Mouse (Mus musculus): Measurements from ENCODE around the gene Clmp. TPM values are rescaled to one million over a fixed set of nuclear protein-coding genes. Genes with fewer than 3 reads are reported as not detected.

Clmp gene
- polyA plus RNA-seq, 1 experiment: 3.8 TPM

DNA sequence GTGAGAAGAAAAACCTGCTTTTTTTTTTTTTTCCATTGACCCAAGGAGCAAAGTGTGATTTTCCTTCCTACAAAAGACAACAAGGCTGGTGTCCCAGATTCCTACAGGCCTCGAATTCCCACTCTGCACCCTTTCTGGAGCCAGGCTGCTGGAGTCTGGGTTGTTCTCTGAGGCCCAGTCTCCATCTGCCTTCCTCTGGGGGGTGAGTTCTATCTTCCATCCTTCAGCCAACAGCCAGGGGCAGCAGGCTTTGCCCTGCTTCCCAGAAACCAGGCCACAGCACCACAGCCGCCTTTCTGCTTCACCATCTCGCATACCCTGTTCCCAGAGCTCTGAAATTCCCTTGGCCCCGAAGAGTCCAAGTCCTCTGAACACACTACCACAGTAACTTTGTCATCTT lies 10.3 kb downstream of the Clmp start:
- H3K27me3 ChIP-seq (ENCODE audit: control insufficient read depth, insufficient read depth, insufficient read length): no peaks in the 10 kb centered on the region
- no peaks in the 10 kb centered on the region for H3K79me2 ChIP-seq (ENCODE audit: control insufficient read depth, insufficient read depth)
- TF ChIP-seq POLR2AphosphoS2 (IDR thresholded peaks at IDR 0.05; ENCODE audit: insufficient read length, low read depth) (no peak), CEBPB (IDR thresholded peaks at IDR 0.05; ENCODE audit: insufficient read depth, poor library complexity, severe bottlenecking) (no peak), REST (IDR thresholded peaks at IDR 0.05; ENCODE audit: insufficient read depth, insufficient read length) (no peak), TCF3 (IDR thresholded peaks at IDR 0.05; ENCODE audit: insufficient read length, low read depth) (no peak), MYOD1 (IDR thresholded peaks at IDR 0.05; ENCODE audit: control insufficient read depth in 1 of 3, insufficient read length in 2 of 3, low read depth in 2 of 3) (no peak), SRF (IDR thresholded peaks at IDR 0.05; ENCODE audit: control insufficient read depth, insufficient read length, low read depth) (no peak), POLR2A (IDR thresholded peaks at IDR 0.05; ENCODE audit: insufficient read length, low read depth) (no peak), USF1 (IDR thresholded peaks at IDR 0.05; ENCODE audit: low read depth) (no peak), MAX (IDR thresholded peaks at IDR 0.05; ENCODE audit: low read depth) (no peak)
- H3ac ChIP-seq (ENCODE audit: control insufficient read depth, insufficient read length): no peak overlapping the region
- H3K36me3 ChIP-seq (ENCODE audit: control insufficient read depth, insufficient read depth): no peaks in the 10 kb centered on the region
- no peak overlapping the region for H3K4me3 ChIP-seq
- no peak overlapping the region for H3K4me2 ChIP-seq (ENCODE audit: low read depth)

DNA sequence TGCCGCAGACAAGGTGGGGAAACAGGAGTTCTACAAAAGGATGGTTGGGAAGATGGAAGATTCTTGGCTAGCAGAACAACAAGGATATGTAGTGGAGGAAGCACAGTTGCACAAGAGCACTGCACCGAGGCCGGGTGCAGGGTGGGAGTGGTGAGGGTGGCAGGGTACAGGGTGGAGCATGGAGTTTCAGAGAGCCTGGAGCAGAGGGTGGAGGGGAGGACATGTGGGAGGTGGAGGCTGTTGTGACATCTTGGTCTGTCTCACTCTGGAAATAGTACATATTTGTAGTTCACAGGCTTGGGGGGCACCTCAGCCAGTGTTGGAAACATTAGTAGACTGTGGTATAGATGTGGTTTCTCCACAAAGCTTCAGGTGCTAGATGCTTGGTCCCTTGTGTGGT lies 13.4 kb downstream of the Clmp start:
- Histone ChIP-seq H3ac (ENCODE audit: control insufficient read depth, insufficient read length) (no peak overlapping the region), H3K4me2 (ENCODE audit: low read depth) (no peak overlapping the region), H3K79me2 (ENCODE audit: control insufficient read depth, insufficient read depth) (no peaks in the 10 kb centered on the region), H3K27me3 (ENCODE audit: control insufficient read depth, insufficient read depth, insufficient read length) (no peaks in the 10 kb centered on the region), H3K36me3 (ENCODE audit: control insufficient read depth, insufficient read depth) (no peaks in the 10 kb centered on the region), H3K4me3 (no peak overlapping the region)
- TF ChIP-seq CEBPB (IDR thresholded peaks at IDR 0.05; ENCODE audit: insufficient read depth, poor library complexity, severe bottlenecking) (no peak), MYOD1 (IDR thresholded peaks at IDR 0.05; ENCODE audit: control insufficient read depth in 1 of 3, insufficient read length in 2 of 3, low read depth in 2 of 3) (no peak), USF1 (IDR thresholded peaks at IDR 0.05; ENCODE audit: low read depth) (no peak)

- H3K4me3 ChIP-seq: no peak overlapping the region
- no peaks in the 10 kb centered on the region for H3K36me3 ChIP-seq (ENCODE audit: control insufficient read depth, insufficient read depth)
- no peaks in the 10 kb centered on the region for H3K27me3 ChIP-seq (ENCODE audit: control insufficient read depth, insufficient read depth, insufficient read length)
- H3K79me2 ChIP-seq (ENCODE audit: control insufficient read depth, insufficient read depth): no peaks in the 10 kb centered on the region
- H3K4me2 ChIP-seq (ENCODE audit: low read depth): no peak overlapping the region
- TF ChIP-seq USF1 (IDR thresholded peaks at IDR 0.05; ENCODE audit: low read depth): no peak
- TF ChIP-seq REST (IDR thresholded peaks at IDR 0.05; ENCODE audit: insufficient read depth, insufficient read length): no peak
- TF ChIP-seq MAX (IDR thresholded peaks at IDR 0.05; ENCODE audit: low read depth): no peak
- TF ChIP-seq MYOD1 (IDR thresholded peaks at IDR 0.05; ENCODE audit: control insufficient read depth in 1 of 3, insufficient read length in 2 of 3, low read depth in 2 of 3): no peak
- no peak for TF ChIP-seq TCF3 (IDR thresholded peaks at IDR 0.05; ENCODE audit: insufficient read length, low read depth)
- no peak for TF ChIP-seq MYOG (IDR thresholded peaks at IDR 0.05; ENCODE audit: control insufficient read depth in 1 of 3, insufficient read depth in 1 of 3, insufficient read length in 2 of 3, low read depth in 2 of 3)
- no peak for TF ChIP-seq E2F4 (IDR thresholded peaks at IDR 0.05; ENCODE audit: insufficient read depth)
- TF ChIP-seq POLR2AphosphoS2 (IDR thresholded peaks at IDR 0.05; ENCODE audit: insufficient read length, low read depth): no peak
- TF ChIP-seq POLR2A (IDR thresholded peaks at IDR 0.05; ENCODE audit: insufficient read length, low read depth): no peak
- TF ChIP-seq SRF (IDR thresholded peaks at IDR 0.05; ENCODE audit: control insufficient read depth, insufficient read length, low read depth): no peak
- TF ChIP-seq TCF12 (IDR thresholded peaks at IDR 0.05; ENCODE audit: insufficient read depth, poor library complexity, severe bottlenecking): no peak
- TF ChIP-seq CEBPB (IDR thresholded peaks at IDR 0.05; ENCODE audit: insufficient read depth, poor library complexity, severe bottlenecking): no peak
- no peak overlapping the region for H3ac ChIP-seq (ENCODE audit: control insufficient read depth, insufficient read length)
Observed at GRCm38 (mm10) chr9:40700253-40700652, 14.5 kb downstream of the Clmp start.

DNA sequence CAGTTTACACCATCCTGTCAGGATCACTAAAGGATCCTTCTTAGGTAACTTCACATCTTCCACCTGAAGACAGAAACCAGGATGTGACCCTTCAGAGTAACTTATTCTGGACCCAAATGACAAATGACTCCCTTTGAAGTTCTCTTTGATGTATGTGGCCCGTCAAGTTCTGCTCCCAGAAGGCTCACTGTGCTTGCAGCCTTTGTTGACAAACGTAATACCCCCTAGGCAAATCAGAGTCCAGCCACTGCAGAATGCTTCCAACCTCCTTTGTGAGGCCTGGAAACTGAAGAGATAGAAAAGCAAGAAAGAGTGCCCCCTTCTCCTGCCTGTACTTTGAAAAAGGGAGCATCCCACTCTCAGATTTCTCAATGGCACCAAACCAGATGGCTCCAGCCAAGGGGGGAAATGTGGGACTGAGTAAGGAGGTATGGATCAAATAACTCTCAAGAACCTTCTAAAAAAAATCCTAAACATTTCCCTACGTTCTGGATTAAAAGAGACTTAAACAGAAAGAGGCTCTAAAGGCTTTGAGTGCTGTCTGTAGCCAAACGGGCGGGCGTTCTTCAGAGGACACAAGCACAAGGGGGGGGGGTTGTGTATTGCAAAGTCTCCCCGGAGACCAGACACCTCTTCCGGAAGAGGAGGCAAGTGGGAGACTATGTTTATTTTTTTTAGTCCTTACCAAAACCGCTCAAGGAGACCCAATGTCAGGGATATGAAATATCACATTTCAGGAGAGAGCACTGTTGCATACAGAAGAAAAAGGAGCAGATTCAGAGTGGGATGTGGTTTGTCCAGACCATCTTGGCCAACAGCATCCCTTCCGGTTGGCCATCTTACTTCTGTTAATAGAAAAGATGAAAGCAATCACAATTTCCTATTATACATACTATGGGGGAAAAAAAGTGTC lies 18.9 kb downstream of the Clmp start:
- Histone ChIP-seq H3K79me2 (ENCODE audit: control insufficient read depth, insufficient read depth) (no peaks in the 10 kb centered on the region), H3K4me2 (ENCODE audit: low read depth) (no peak overlapping the region), H3K27me3 (ENCODE audit: control insufficient read depth, insufficient read depth, insufficient read length) (no peaks in the 10 kb centered on the region), H3K4me3 (no peak overlapping the region), H3ac (ENCODE audit: control insufficient read depth, insufficient read length) (no peak overlapping the region), H3K36me3 (ENCODE audit: control insufficient read depth, insufficient read depth) (no peaks in the 10 kb centered on the region)
- TF ChIP-seq POLR2AphosphoS2 (IDR thresholded peaks at IDR 0.05; ENCODE audit: insufficient read length, low read depth) (no peak), USF1 (IDR thresholded peaks at IDR 0.05; ENCODE audit: low read depth) (no peak), CEBPB (IDR thresholded peaks at IDR 0.05; ENCODE audit: insufficient read depth, poor library complexity, severe bottlenecking) (no peak), E2F4 (IDR thresholded peaks at IDR 0.05; ENCODE audit: insufficient read depth) (no peak), TCF12 (IDR thresholded peaks at IDR 0.05; ENCODE audit: insufficient read depth, poor library complexity, severe bottlenecking) (no peak), POLR2A (IDR thresholded peaks at IDR 0.05; ENCODE audit: insufficient read length, low read depth) (no peak)

GRCm38 (mm10) chr9:40708448-40709140 lies 22.8 kb downstream of the Clmp start:
- no peaks in the 10 kb centered on the region for H3K79me2 ChIP-seq (ENCODE audit: control insufficient read depth, insufficient read depth)
- H3K36me3 ChIP-seq (ENCODE audit: control insufficient read depth, insufficient read depth): no peaks in the 10 kb centered on the region
- H3K4me3 ChIP-seq: no peak overlapping the region
- no peak overlapping the region for H3K4me2 ChIP-seq (ENCODE audit: low read depth)
- H3K27me3 ChIP-seq (ENCODE audit: control insufficient read depth, insufficient read depth, insufficient read length): no peaks in the 10 kb centered on the region
- TF ChIP-seq CEBPB (IDR thresholded peaks at IDR 0.05; ENCODE audit: insufficient read depth, poor library complexity, severe bottlenecking): no peak
- H3ac ChIP-seq (ENCODE audit: control insufficient read depth, insufficient read length): no peak overlapping the region

Measured in myocyte (in vitro differentiated cells).